Mouse (Mus musculus): ENCODE data around the gene Nasp.

Gene Nasp

GRCm38 (mm10) chr4:116638821-116639220 lies 11.1 kb upstream of the Nasp start:
- DNase-seq (ENCODE audit: extremely low read depth, low read depth) = no peak

GRCm38 (mm10) chr4:116635197-116635596 lies 7.5 kb upstream of the Nasp start:
- DNase-seq (ENCODE audit: extremely low read depth, low read depth) = no peak

- peak; percentile 80 for DNase-seq (ENCODE audit: extremely low read depth, low read depth)
These were observed 403 bp downstream of the Nasp start for GRCm38 (mm10) chr4:116627359-116627716.

- peak; percentile 72 for DNase-seq (ENCODE audit: extremely low read depth, low read depth)
These were observed 933 bp downstream of the Nasp start for GRCm38 (mm10) chr4:116626658-116627358.

GRCm38 (mm10) chr4:116624831-116625230 lies 2.9 kb downstream of the Nasp start:
- no peak for DNase-seq (ENCODE audit: extremely low read depth, low read depth)

- DNase-seq (ENCODE audit: extremely low read depth, low read depth) = no peak
These were observed 12.5 kb downstream of the Nasp start for GRCm38 (mm10) chr4:116615237-116615636.

- DNase-seq (ENCODE audit: extremely low read depth, low read depth) = no peak
These were observed 15.1 kb downstream of the Nasp start for GRCm38 (mm10) chr4:116612621-116613020.

GRCm38 (mm10) chr4:116596978-116597881 lies 30.5 kb downstream of the Nasp start:
- DNase-seq (ENCODE audit: extremely low read depth, low read depth) = peak; percentile 80

- no peak for DNase-seq (ENCODE audit: extremely low read depth, low read depth)
These were observed 31.4 kb downstream of the Nasp start, which contains the start of gene Ccdc17 for GRCm38 (mm10) chr4:116596379-116596778. Gene Ccdc17 (plus strand): TSS chr4:116596654.

GRCm38 (mm10) chr4:116595793-116596192 lies 31.9 kb downstream of the Nasp start:
- DNase-seq (ENCODE audit: extremely low read depth, low read depth) = no peak

GRCm38 (mm10) chr4:116558151-116558882 lies 69.4 kb downstream of the Nasp start:
- DNase-seq (ENCODE audit: extremely low read depth, low read depth) = peak; percentile 12

GRCm38 (mm10) chr4:116557306-116558121 lies 70.2 kb downstream of the Nasp start, which contains the start of gene Gpbp1l1:
Gene Gpbp1l1 (plus strand): TSS chr4:116557658.
- DNase-seq (ENCODE audit: extremely low read depth, low read depth) = peak; percentile 69

- peak; percentile 87 for DNase-seq (ENCODE audit: extremely low read depth, low read depth)
These were observed 71.0 kb downstream of the Nasp start for GRCm38 (mm10) chr4:116556561-116557305.

GRCm38 (mm10) chr4:116555413-116556300 lies 72.1 kb downstream of the Nasp start, which contains the start of gene Tmem69:
Gene Tmem69 (minus strand): TSS chr4:116555936.
- peak; percentile 87 for DNase-seq (ENCODE audit: extremely low read depth, low read depth)

GRCm38 (mm10) chr4:116553035-116553434 lies 74.7 kb downstream of the Nasp start:
- no peak for DNase-seq (ENCODE audit: extremely low read depth, low read depth)

Measured in MEL-GATA-1-ER (cell line).